Mouse (Mus musculus) C3H10T1/2 (cell line): Measurements from ENCODE around the gene Gm6205. TPM values are rescaled to one million over a fixed set of nuclear protein-coding genes. Genes with fewer than 3 reads are reported as not detected.

Experiments used
- polyA plus RNA-seq, 2 experiments: library from polyadenylated mRNA; unstranded; fragments of >200 nt; fragmentation: generic; extraction: Trizol; gene quantifications; one replicate each; pipeline ENCODE4 v1.2.1; 2012; ENCODE audit warnings: missing spikeins in 2 of 2

Gene Gm6205
- not detected for polyA plus RNA-seq

GRCm38 (mm10) chr5:94648082-94648481 is at the start of gene Gm6205:
Gene Gm6205 (plus strand): TSS chr5:94648382.

GRCm38 (mm10) chr5:94616242-94616641 is 31.9 kb upstream of the Gm6205 start, which contains the start of gene Gm3147:
Gene Gm3147 (minus strand): TSS chr5:94616342.

GRCm38 (mm10) chr5:94623679-94624078 is 24.5 kb upstream of the Gm6205 start, which contains the start of gene Gm6509:
Gene Gm6509 (plus strand): TSS chr5:94623979.

Other genes starting within 250 kb of the Gm6205 start
- not detected for gene Gm7682, start 202.6 kb upstream of the Gm6205 start, polyA plus RNA-seq
- not detected for gene Gm3139, start 122.1 kb upstream of the Gm6205 start, polyA plus RNA-seq
- not detected for gene Gm3147, start 32.0 kb upstream of the Gm6205 start, polyA plus RNA-seq
- gene Gm6509, start 24.4 kb upstream of the Gm6205 start, polyA plus RNA-seq: not detected
- gene Gm3183, start 217.1 kb downstream of the Gm6205 start, polyA plus RNA-seq: not detected